Mouse (Mus musculus): ENCODE measurements around the gene Grcc10.

Grcc10 gene

DNA sequence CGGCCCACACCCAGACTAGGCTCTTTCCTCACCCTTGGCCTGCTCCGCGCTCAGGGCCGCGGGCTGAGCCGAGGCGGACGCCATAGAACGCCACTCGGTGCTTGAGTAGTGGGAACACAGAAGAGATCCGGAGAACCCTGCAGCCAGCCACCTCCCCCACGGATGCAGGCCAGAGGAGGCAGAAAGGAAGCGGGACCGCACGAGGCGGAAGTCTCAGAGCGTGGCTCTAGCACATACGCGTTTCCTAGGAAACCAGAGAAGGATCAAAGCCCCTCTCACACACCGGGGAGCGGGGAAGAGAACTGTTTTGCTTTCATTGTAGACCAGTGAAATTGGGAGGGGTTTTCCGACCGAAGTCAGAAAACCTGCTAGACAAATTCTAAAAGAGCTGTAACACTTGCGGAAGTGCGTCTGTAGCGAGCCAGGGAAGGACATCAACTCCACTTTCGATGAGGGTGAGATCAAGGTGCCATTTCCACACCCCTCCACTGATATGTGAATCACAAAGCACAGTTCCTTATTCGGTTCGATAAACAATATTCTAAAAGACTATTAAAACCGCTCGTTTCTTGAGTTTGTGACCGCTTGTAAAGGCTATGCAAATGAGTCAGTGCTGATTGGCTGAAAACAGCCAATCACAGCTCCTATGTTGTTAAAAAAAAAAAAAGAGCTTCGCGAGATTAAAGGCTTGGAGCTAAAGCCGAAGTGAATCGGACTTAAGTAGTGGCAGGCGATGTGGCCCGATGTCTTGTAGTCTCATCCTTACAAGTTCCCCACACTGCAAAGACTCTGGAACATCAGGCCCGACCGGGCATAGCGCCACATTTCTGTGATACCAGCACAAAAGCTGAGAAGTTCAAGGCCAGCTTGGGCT is at the start of gene Grcc10:
TSS of gene Grcc10 (minus strand) at position 487 of the 874 bp plus-strand sequence.
- DNase-seq, result peak; percentile 89 to 90

DNA sequence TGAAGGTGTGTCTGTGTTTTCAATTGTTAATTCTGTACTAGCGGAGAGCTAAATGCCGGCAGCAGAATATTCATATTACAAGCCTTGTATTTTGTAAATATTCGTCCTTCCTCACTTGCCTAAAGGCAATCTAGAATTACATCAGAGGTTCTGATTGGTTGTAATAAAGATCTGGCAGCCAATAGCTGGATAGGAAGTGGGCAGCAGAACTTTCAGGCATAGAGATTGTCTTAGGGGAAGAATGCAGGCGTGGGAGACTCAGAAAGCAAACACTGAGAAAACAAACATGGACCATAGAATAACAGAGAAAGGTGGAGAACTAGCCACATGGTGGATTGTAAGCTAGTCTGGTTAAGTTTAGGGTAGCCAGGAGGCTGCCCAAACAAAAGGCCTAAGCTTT is 48.9 kb upstream of the Grcc10 start:
- DNase-seq, result no peak

DNA sequence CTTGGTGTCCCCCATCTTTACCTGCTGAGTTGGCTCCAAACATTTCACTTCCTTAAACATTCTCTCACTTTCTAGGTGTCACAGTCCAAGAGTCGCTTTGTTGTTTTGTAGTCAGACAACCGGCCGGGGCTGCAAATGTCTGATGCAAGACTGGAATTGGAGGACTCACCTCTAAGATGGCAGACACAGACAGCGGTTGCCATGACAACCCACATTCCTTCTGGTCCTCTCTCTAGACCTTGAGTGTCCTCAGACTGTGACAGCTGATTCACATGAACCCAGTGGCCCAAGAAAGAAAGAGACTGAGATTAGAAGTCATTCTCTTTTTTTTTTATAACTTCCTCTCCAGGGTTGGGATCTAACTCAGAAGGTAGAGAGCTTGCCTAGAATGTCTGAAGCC is 48.3 kb upstream of the Grcc10 start:
- DNase-seq, result no peak

DNA sequence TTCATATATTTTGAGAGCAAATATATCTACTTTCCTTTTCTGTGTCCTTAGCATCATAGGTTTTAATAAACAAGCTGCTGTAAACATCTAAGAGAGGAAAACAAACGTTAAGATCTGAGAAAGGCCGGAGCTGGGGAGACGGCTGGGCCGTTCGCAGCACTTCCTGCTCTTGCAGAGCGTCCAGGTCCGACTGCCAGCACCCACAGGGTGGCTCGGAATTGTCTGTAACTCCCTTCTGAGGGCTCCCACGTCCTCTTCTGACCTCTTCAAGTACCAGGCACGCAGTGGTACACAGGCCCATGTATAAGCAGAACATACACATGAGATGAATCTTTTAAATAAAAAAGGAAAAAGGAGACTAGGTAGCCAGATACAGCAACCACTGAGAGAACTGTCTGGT is 46.5 kb upstream of the Grcc10 start:
- no peak for DNase-seq

DNA sequence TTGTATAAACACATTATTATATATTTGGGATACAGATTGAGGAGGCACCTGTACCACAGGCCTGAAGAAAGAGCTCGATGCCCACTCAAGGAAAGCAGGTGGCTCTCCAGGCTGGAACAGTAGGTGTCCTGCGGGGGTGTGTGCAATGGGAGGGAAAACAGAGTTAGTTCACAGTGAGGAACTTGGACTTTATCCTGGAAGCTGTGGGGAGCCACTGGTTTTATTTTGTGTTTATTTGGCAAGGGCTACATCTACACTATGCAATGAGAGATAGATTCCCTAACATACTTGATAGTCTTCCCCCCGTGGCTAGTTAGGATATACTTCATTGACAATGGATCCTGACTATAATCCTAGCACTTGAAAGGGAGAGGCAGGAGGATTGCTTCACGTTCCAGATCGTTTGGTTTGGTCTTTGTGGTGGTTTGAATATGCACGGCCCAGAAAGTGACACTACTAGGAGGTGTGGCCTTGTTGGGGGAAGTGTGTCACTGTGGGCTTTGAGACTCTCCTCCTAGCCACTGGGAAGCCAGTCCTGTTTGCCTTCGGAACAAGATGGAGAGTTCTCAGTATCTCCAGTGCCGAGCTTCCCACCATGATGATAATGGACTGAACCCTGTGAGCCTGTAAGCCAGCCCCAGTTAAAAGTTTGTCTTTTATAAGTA is 45.7 kb upstream of the Grcc10 start:
- DNase-seq, result no peak

DNA sequence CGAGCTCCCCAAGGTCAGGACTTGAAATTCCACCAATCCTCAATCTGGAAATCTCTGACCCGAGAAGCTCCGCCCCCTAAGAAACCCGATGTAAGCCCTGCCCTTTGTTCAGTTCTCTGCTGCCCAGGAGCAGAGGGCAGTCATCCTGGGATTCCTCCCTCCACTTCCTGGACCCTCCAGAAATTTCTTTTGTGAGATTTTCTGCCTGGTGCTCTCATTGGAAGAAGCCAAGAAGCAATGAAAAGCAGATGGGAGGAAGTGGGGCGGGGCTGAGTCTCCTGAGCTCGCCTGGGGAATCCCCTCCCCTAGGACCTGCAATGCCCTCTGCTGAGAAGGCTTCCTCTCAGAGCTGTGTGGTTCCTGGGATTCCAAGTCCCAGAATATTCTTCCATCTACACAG is 41.3 kb upstream of the Grcc10 start:
- no peak for DNase-seq

DNA sequence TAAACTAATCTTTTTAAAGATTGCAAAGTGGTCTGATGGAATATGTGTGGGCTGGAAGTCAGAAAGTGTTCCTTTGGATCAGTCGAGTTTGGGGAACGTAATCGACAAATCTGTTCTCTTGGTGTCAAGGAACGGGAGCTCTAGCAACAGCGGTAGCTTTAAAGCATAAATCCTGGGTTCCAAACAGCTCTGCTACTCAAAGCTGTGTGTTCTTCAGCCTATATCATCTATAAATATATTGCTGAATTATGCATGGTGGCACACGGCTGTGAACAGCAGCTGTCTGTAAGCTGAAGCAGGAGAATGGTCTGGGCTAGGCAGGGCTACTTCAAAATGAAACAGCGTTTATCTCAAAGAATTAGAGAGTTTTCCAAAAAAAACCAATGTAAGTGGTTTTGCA is 39.7 kb upstream of the Grcc10 start:
- no peak for DNase-seq

DNA sequence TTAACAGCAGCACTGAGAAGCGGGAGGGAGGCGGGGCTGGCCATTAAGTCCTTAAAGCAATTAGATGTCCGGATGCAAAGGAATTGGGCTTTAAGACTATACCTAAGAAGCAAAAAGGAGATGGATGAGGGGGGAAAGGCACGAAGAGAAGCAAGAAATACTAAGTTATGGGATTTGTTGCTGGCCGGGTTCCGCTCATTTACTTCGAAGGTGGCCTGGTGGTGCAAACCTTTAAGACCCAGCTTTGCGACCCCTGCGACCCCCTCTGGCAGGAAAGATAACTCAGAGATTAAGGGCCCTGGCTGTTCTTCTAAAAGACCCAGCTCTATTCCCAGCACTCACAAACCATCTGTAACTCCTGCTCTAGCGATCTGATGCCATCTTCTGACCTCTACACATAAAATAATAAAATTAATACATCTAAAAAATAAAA is 38.8 kb upstream of the Grcc10 start:
- no peak for DNase-seq

DNA sequence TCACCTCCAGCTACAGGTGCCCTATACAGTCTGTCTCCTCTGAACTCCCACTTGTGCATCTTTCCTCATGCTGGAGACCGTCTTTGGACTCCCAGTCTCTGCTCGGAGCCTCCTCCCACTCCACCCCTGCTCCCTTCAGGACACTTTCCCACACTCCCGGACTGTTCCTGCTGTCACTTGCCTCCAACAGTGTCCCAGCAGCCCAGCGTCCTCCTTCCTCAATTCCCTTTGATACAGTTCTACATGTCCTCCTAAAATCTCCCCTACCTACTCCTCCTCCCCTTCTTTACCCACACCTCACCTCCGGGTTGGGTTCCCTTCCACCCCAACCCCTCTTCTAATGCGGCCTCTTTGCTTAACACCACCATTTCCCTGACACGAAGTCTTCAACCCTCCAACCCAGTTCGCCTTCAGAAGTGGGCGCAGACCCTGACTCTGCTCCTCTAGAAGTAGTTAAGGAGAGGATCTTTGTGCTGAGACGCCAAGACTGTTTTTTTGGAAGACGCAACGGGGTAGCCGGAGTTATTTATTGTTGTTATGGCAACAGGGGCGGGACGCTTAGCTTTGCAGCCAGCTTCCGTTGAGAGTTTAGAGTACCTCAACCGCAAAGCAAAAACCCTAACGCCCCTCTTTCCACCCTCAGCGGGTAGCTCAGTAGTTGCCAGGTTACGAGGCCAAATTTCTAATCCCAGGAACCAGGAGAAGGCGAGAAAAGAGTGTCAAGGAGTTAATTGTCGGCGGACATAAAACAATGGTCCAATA is 38.2 kb upstream of the Grcc10 start, which contains the start of gene Lrrc23:
TSS of gene Lrrc23 (minus strand) at position 506 of the 762 bp plus-strand sequence.
- peak; percentile 55 to 63 for DNase-seq

DNA sequence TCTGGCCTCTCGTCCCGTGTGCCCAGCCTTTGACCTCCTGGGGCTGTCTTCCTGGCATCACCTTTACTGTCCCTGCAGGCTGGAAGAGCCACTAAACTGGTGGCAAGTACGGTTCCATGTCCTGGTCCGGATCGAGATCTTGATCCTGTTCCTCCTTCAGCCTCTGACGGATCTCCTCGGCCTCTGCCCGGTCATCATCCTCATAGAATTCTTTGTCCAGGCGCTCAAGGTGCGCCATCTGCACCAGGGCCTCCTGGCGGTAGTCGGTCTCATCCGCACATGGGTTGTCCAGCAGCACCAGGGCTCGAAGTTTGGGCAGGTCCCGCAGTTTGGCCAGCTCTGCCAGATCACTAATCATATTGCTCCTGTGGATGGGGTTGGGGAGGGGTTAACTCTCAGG is 29.3 kb upstream of the Grcc10 start:
- DNase-seq, result no peak

DNA sequence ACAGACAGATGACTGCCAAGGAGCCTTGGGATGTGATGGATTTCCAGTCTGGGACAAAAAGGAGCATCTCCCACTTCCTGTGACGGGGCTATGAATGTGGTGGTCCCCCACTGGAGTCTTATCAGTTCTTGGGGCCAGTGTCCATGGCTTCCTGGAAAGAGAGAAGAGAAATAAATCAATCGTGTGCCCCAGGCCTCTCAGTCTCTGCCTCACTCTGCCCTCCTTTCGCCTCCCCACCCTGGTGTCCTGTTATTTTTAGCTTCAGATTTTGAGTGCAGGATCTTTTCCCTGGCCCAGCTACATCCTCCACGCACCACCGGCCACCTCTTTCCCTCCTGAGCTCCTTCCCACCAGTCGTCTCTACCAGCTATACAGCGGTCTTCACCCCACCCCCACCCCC is 28.8 kb upstream of the Grcc10 start:
- DNase-seq, result no peak

DNA sequence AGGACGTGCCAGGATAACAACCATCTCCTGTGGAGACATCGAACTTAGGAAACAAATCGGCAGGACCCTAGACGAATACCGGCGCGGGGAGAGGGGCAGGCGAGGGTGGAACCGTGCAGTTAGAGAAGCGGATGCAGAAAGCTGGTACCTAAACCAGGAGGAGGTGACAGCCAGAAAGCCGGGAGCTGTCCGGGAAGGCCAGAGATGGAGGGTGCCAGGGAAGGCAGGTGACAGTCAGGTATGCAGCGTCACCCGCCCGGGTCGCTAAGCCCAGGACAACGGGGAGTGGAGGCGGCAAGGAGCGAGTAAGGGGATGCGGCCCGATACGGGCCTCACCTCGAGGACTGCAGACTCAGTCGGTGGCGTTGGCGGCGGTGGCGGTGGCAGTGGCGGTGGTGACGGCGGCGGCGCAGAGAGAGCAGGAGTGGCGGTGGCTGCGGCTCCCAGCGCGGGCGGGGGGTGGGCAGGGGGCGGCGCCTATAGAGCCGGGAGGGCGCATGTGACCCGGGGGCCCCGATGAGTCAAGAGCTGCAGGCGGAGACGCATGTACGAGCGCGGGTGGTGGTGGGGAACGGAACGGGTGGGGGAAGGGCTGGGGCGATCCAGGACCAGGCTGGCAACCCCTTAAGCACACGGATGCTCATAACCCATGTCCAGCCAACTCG is 28.1 kb upstream of the Grcc10 start, which contains the start of gene Eno2:
TSS of gene Eno2 (minus strand) at position 573 of the 665 bp plus-strand sequence.
- peak in 1 of 2 experiments; percentile 38 for DNase-seq

DNA sequence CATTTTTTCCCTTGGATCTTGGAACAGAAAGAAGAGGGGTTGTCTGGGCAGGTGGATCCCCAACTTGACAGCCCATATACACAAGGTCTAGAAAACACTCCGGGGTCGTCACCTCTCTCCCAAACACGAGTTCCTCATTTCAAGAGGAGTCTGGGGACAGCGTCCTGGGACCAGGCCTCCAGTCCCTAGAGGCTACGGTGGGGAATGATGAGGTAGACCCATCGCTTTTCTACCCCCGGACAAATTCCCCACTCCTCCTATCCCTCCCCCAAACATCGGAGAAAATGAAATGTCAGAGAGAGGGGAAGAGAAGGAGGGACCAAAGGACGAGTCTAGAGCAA is 27.5 kb upstream of the Grcc10 start:
- DNase-seq, result no peak

DNA sequence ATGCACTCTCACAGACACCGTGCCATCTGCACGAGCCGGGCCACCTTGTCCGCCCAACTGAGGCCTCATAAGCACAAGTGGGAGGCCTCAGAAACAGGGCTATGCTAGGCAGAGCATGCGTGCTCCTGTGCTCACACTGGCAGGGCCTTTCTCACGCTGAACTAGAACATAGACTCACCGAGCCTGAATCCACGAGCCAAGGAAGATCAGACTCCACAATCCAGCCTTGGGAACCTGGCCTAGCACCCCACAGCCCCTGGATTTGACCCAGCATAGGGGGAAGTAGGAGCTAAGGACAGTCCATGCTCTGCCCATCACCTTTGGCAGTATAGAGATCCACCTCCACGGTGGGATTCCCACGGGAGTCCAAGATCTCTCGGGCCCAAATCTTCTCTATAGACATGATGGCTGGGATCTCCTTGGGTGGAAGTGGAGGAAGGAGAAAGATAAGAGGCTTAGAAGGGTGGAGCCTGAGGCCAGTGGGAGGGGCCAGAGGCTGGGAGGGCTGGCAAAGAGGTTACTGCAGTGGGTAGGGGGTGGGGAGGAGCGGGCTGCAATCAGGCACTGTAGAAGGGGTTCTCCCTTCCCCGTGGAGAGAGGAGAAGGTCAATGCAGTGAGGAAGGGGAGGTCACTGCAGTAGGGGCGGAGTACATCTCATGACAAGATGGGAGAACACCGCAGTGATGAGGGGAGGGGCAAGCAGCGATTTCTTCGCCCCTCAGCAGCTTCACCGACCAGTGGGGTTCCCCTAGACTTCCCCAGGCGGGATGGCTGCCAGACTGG is 26.9 kb upstream of the Grcc10 start:
- DNase-seq, result no peak

DNA sequence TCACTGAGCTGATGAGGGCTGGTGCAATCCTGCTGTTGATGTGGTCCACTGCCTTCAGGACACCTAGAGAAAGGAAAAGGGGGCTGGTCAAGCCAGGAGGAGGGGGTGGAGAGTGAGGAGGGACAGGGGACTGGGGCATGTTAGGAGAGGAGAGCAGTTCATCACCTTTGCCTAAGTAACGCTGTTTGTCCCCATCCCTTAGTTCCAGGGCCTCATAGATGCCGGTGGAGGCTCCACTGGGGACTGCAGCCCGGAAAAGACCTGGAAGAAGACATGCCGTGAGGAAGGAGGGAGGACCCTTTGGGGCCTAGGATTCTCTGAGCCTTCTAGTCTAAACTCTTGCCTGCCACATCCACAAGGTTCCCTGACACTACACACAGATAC is 26.4 kb upstream of the Grcc10 start:
- no peak for DNase-seq

DNA sequence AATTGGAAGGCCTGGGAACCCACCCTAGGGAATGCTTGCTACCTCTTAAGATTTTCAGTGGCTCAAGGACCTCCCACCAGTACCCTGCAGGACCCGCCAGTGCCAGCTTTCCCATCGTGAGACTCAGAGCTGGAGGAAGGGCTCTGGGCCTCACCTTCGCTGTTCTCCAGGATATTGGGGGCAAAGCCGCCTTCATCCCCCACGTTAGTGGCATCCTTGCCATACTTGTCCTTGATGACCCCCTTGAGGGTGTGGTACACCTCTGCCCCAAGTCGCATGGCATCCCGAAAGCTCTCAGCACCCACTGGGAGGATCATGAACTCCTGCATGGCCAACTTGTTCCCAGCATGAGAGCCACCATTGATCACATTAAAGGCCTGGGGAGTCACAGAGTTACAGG is 24.8 kb upstream of the Grcc10 start:
- no peak for DNase-seq

DNA sequence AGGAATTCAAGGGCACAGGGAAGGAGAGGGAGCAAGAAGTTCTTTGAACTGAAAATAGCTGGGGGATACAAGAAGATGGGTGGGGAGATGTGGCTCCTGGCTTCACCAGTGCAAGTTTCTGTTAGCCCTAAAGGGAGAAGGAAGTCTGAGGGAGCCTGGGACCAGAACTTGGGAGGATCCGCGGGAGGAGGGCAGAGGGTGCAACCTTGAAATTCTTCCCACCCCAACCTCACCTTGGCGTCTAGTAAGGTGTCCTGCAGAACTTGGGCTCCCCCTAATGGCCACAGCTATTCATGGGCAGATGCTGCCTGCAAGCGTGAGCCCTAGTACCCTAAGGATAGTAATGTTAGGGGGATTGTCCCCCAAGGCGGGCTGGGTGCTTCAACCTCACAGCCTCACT is 18.1 kb upstream of the Grcc10 start:
- DNase-seq, result peak; percentile 84 to 91

DNA sequence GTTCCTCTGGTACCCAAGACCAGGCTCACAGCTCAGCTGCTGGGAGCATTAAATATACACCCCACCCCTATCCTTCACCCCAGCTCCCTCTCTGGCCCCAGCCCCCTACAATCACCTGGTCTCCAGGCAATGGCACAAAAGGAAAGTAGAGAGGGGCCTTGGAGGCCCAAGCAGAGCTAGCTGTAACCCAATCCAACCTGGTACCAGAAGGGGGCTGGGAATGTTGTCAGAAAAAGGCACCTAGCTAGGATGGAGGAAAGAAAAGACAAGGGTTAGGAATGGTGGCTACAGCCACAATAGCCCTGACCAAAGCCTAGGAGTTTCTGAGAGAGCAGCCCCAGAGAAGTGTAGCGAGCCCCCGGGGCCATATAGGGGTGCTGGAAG is 17.7 kb upstream of the Grcc10 start:
- DNase-seq, result no peak

DNA sequence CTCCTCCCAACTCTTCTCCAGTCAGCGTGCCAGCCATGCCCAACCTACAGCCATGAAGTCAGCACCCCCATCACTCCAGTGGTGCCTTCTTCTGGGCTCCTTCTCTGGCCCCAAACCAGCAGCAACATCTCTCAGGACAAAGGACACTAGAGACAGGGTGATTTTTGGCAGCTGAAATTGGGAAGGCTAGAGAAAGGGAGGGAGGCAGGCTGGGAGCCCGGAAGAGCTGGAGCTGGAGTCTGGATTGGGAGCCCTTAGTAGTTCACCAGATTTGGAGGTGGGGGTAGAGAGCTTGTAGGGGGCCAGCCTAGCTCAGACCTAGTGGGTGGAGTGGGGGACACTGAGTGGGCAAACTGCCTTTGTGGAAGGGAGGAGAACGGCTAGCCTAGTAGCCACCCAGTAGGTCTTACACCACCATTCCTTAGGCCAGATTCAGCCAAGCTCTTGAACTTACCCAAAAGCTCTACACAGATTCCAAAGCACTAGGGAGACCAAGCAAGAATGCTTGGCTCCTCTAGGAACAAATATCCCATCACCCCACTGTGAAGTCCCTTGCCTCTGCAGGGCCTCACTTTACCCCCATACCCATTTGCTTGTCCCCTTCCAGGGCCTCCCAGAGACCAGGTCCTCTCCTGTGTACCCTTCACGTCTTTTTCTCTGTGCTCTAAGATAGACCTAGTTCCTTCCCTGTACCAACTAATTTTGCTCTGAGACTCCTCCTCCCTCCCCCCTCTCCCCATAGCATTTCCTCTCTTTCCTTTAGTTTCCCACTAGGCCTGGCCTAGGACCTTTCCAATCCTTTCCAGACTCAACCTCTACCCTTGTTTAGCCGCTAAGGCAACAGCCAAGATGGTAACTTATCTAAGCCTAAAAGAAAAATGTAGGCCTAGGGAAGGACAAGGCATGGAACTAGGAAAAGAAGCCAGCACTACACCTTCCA is 17.0 kb upstream of the Grcc10 start:
- DNase-seq, result peak; percentile 34 to 36

DNA sequence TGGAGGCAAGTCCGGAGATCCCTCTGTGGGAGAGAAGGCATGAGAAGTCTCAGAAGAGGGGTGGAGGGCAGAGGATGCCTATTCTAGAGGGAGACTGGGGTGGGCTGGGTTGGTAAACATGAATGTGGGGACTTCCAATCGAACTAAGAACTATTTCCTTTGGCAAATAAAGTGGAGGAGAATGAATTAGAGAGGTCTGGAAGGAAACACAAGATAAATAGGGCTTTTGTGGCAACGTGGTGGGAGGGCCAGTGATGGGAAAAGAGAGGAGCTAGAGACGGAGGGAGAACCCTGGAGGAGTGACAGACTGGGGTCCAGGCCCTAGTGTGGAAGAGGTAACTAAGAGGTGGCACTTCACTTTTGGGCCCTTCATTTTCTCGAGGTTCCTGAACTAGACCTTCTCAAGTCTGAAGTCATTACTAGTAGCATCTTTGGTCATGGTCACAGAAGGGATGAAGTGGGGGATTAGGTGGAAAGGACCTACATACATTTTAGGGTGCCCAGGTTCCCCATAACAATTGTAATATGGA is 16.2 kb upstream of the Grcc10 start:
- no peak for DNase-seq

Measured in lung, adult 18-20 months (tissue).